Mouse (Mus musculus): Measurements from ENCODE around the gene Tll1.

GRCm38 (mm10) chr8:64174916-64175315 is 31.2 kb downstream of the Tll1 start:
- TF ChIP-seq CTCF (IDR thresholded peaks at IDR 0.05; ENCODE audit: borderline replicate concordance, extremely low read depth, insufficient read depth, insufficient read length) (no peak), POLR2A (IDR thresholded peaks at IDR 0.05; ENCODE audit: borderline replicate concordance, extremely low read depth, insufficient read depth, insufficient read length, poor library complexity, severe bottlenecking) (no peak)

Measured in brain, embryonic 14.5 days (tissue).